Mouse (Mus musculus): ENCODE data around the gene Prss35. TPM values are rescaled to one million over a fixed set of nuclear protein-coding genes. Genes with fewer than 3 reads are reported as not detected.
A peak's percentile ranks its signal among the peaks of the same experiment; 100 is the strongest.

Prss35 gene
- polyA plus RNA-seq, 1 experiment from 2014 or later, result 46.1 TPM

DNA sequence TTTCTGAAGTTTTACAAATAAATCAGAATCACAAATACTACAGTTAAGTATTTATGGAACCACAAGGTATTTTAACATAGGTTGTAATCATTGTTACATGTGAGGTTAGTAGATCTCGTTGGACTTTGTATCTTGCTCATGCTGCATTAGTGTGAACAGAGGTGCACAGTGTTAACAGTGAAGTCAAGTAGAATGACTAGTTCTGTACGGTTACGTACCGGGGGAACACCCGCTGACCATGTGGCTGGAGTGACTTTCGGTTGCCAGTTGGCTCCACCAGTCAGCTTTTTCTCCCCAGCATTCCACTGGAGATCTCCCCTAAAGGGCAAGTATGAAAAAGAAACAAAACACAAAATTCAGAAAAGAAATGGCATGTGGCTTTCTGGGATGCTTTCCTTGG is 31.9 kb downstream of the Prss35 start:
- H3K9ac ChIP-seq, result no peak overlapping the region
- H3K36me3 ChIP-seq (ENCODE audit: insufficient read depth), result no peaks in the 10 kb centered on the region
- no peak for DNase-seq
- no peaks in the 10 kb centered on the region for H3K27me3 ChIP-seq (ENCODE audit: insufficient read depth, low read length)
- H3K4me3 ChIP-seq (ENCODE audit: low read depth, low read length), result no peak overlapping the region
- no peak overlapping the region for H3K27ac ChIP-seq (ENCODE audit: low read depth)
- no peak for ATAC-seq (ENCODE audit: insufficient read depth)
- H3K4me1 ChIP-seq (ENCODE audit: insufficient read depth), result no peaks in the 10 kb centered on the region
- H3K9me3 ChIP-seq (ENCODE audit: low read depth, low read length), result no peaks in the 10 kb centered on the region
- TF ChIP-seq CTCF (IDR thresholded peaks at IDR 0.05; ENCODE audit: low read depth), result no peak
- no peak overlapping the region for H3K4me2 ChIP-seq
- 90% methylated on average over 6 of the region's 6 CpGs for WGBS

DNA sequence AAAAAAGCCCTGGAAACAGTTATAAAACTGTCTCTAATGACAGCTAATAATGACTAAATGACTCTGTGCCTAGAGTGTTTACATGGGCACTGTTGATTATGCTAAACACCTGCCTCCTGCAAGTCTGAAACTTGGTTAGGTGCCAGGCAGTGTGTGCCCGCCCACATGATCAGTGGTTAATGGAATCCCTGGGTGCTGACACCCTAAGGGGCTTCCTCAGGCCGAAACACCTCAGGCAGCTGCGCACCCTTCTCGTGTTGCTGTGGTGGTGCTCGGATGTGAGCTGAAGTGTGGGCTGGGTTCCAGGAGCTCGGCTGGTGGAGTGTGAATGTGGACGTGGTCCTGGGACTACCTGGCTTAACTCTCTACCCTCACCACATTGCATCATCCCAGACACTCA is 33.9 kb downstream of the Prss35 start:
- Histone ChIP-seq H3K4me3 (ENCODE audit: low read depth, low read length) (no peak overlapping the region), H3K9ac (no peak overlapping the region), H3K27ac (ENCODE audit: low read depth) (no peak overlapping the region), H3K9me3 (ENCODE audit: low read depth, low read length) (no peaks in the 10 kb centered on the region), H3K4me2 (no peak overlapping the region), H3K36me3 (ENCODE audit: insufficient read depth) (no peaks in the 10 kb centered on the region), H3K27me3 (ENCODE audit: insufficient read depth, low read length) (no peaks in the 10 kb centered on the region), H3K4me1 (ENCODE audit: insufficient read depth) (no peaks in the 10 kb centered on the region)
- no peak for ATAC-seq (ENCODE audit: insufficient read depth)
- 51% methylated on average over 7 of the region's 7 CpGs for WGBS
- DNase-seq, result no peak
- no peak for TF ChIP-seq CTCF (IDR thresholded peaks at IDR 0.05; ENCODE audit: low read depth)

DNA sequence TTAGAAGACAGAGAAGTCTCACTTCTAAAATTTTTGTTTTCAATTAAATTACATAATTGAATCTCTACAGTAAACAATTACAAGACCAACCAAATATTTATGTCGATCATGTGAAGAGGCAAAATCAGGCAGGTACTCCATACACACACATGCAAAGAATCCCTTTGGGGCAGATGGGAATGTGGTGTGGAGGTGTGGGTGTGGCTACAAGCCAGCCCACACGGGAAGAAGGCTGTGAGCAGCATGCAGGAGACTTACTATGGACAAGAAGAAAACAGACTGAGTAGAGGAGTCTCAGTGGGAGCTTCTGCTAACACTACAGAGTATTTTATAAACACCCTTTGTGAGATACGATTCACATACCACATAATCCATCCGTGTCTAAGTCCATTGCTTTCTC is 34.8 kb downstream of the Prss35 start:
- Histone ChIP-seq H3K27ac (ENCODE audit: low read depth) (no peak overlapping the region), H3K9ac (no peak overlapping the region), H3K9me3 (ENCODE audit: low read depth, low read length) (no peaks in the 10 kb centered on the region), H3K27me3 (ENCODE audit: insufficient read depth, low read length) (no peaks in the 10 kb centered on the region), H3K36me3 (ENCODE audit: insufficient read depth) (no peaks in the 10 kb centered on the region), H3K4me1 (ENCODE audit: insufficient read depth) (no peaks in the 10 kb centered on the region), H3K4me3 (ENCODE audit: low read depth, low read length) (no peak overlapping the region), H3K4me2 (no peak overlapping the region)
- ATAC-seq (ENCODE audit: insufficient read depth) (no peak), DNase-seq (no peak)
- 65% methylated on average over 4 of the region's 4 CpGs for WGBS
- no peak for TF ChIP-seq CTCF (IDR thresholded peaks at IDR 0.05; ENCODE audit: low read depth)

DNA sequence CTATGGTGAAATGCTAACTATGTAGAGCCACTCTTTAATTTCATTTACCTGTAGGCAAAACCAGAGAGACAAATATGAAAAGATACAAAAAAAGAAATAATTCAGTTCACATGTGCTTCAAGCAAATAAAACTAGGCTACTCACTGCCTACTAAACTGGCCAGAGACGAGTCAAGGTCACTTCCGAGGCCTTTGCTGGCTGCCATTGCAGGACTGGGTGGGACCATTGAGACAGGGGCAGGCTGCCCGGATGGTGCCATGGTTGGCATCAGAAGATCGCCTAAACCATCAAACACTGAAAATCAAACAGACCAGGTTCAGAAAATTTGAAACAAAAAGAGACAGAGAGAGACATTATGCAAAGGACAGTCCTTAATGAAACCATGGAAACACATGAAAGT is 38.0 kb downstream of the Prss35 start:
- Histone ChIP-seq H3K4me1 (ENCODE audit: insufficient read depth) (no peaks in the 10 kb centered on the region), H3K9me3 (ENCODE audit: low read depth, low read length) (no peaks in the 10 kb centered on the region), H3K4me2 (no peak overlapping the region), H3K27me3 (ENCODE audit: insufficient read depth, low read length) (no peaks in the 10 kb centered on the region), H3K27ac (ENCODE audit: low read depth) (no peak overlapping the region), H3K36me3 (ENCODE audit: insufficient read depth) (no peaks in the 10 kb centered on the region), H3K4me3 (ENCODE audit: low read depth, low read length) (no peak overlapping the region), H3K9ac (no peak overlapping the region)
- no peak for ATAC-seq (ENCODE audit: insufficient read depth)
- TF ChIP-seq CTCF (IDR thresholded peaks at IDR 0.05; ENCODE audit: low read depth), result no peak
- no peak for DNase-seq
- 86% methylated on average over 4 of the region's 4 CpGs for WGBS

DNA sequence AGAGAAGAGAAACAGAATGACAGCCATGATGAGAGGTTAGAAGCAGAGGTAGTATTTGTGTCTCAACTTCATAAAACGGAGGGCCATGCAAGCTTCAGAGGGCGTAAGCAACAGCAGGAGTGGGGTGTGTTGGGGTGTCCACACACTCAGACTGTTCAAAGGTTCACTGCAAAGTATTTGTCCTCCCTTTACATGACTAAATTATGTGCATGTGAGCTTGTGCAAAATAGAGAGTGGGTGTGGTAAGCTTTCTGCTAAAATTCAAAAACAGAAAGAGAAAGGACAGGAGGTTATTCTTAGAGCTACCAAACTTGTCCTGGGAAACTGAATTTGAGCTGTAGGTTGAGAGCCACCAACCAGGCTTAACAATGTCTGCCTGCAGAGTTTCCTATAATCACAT is 39.4 kb downstream of the Prss35 start:
- no peak overlapping the region for H3K9ac ChIP-seq
- no peak overlapping the region for H3K4me2 ChIP-seq
- no peaks in the 10 kb centered on the region for H3K9me3 ChIP-seq (ENCODE audit: low read depth, low read length)
- DNase-seq (no peak), ATAC-seq (ENCODE audit: insufficient read depth) (no peak)
- no peaks in the 10 kb centered on the region for H3K27me3 ChIP-seq (ENCODE audit: insufficient read depth, low read length)
- H3K36me3 ChIP-seq (ENCODE audit: insufficient read depth), result no peaks in the 10 kb centered on the region
- no peak overlapping the region for H3K27ac ChIP-seq (ENCODE audit: low read depth)
- H3K4me3 ChIP-seq (ENCODE audit: low read depth, low read length), result no peak overlapping the region
- WGBS, result 90% methylated on average over 2 of the region's 2 CpGs
- no peak for TF ChIP-seq CTCF (IDR thresholded peaks at IDR 0.05; ENCODE audit: low read depth)
- no peaks in the 10 kb centered on the region for H3K4me1 ChIP-seq (ENCODE audit: insufficient read depth)

DNA sequence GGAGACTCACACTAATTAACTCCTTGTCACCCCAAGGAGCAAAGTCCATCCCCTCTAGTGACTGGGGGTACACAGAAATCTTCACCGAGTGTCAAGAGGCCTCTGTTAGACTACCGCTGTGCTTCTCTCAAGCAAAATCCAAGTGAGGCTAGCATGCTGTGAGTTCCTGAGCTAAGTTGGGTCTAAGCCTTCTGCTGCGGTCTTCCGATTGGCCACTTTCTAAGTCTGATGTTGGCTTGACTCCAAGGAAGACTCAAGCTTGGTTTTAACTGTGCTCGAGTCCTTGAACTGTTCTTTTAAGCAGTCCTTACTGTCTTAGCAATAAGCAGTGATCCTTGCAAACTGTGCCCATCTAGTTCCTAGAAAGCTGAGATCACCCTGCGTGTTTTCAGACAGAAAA is 45.7 kb downstream of the Prss35 start:
- no peak overlapping the region for H3K4me2 ChIP-seq
- no peaks in the 10 kb centered on the region for H3K36me3 ChIP-seq (ENCODE audit: insufficient read depth)
- TF ChIP-seq CTCF (IDR thresholded peaks at IDR 0.05; ENCODE audit: low read depth), result no peak
- WGBS, result 62% methylated on average over 6 of the region's 6 CpGs
- H3K27ac ChIP-seq (ENCODE audit: low read depth), result no peak overlapping the region
- no peaks in the 10 kb centered on the region for H3K27me3 ChIP-seq (ENCODE audit: insufficient read depth, low read length)
- ATAC-seq (ENCODE audit: insufficient read depth), result 0 out of 2 replicates have a peak, but pooled peaks have one; percentile 41
- no peak overlapping the region for H3K4me3 ChIP-seq (ENCODE audit: low read depth, low read length)
- H3K4me1 ChIP-seq (ENCODE audit: insufficient read depth), result no peaks in the 10 kb centered on the region
- no peaks in the 10 kb centered on the region for H3K9me3 ChIP-seq (ENCODE audit: low read depth, low read length)
- H3K9ac ChIP-seq, result no peak overlapping the region
- DNase-seq, result peak; percentile 47

DNA sequence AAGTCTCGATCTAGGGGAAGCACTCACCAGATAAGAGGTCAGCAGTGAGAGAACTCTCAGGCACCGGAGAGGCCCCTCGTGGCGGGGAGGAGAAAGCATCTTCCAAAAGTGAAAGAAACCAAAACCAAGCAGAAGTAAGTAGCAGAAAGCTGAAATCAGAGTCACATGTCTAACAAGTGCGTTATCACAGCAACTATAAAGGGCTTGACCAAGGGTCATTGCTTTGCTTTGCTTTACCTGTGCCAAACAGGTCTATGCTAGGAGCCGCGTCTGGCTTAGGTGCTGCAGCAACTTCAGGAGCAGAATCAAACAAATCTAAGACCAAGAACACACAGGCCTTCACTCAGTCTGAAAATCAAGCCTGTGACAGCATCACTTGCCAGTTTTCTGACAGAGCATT is 48.5 kb downstream of the Prss35 start:
- DNase-seq (no peak), ATAC-seq (ENCODE audit: insufficient read depth) (no peak)
- no peak overlapping the region for H3K4me2 ChIP-seq
- no peaks in the 10 kb centered on the region for H3K9me3 ChIP-seq (ENCODE audit: low read depth, low read length)
- no peak overlapping the region for H3K4me3 ChIP-seq (ENCODE audit: low read depth, low read length)
- H3K4me1 ChIP-seq (ENCODE audit: insufficient read depth), result no peaks in the 10 kb centered on the region
- TF ChIP-seq CTCF (IDR thresholded peaks at IDR 0.05; ENCODE audit: low read depth), result no peak
- no peaks in the 10 kb centered on the region for H3K36me3 ChIP-seq (ENCODE audit: insufficient read depth)
- H3K27ac ChIP-seq (ENCODE audit: low read depth), result no peak overlapping the region
- no peak overlapping the region for H3K9ac ChIP-seq
- WGBS, result 71% methylated on average over 7 of the region's 7 CpGs
- H3K27me3 ChIP-seq (ENCODE audit: insufficient read depth, low read length), result no peaks in the 10 kb centered on the region

DNA sequence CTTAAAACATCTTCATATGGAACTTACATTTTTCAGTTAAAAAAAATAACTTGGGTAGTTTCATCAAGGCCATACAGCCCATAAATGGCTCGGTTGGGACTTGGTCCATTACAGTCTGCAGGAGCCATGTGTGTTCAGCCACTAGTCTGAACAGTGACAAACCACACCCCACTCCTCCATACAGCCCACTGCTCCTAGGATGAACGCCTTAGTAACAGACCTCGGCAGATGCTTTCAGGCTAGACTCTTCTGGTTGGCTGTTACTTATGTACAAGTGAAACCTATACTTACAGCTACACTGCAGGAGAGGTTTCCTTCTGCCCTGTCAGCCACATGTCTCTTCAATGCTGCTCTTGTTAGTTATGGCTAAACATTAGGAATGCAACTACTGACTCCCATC is 51.8 kb downstream of the Prss35 start:
- DNase-seq (no peak), ATAC-seq (ENCODE audit: insufficient read depth) (no peak)
- no peaks in the 10 kb centered on the region for H3K36me3 ChIP-seq (ENCODE audit: insufficient read depth)
- H3K9ac ChIP-seq, result no peak overlapping the region
- H3K4me1 ChIP-seq (ENCODE audit: insufficient read depth), result no peaks in the 10 kb centered on the region
- H3K4me3 ChIP-seq (ENCODE audit: low read depth, low read length), result no peak overlapping the region
- no peaks in the 10 kb centered on the region for H3K27me3 ChIP-seq (ENCODE audit: insufficient read depth, low read length)
- WGBS, result 73% methylated on average over 3 of the region's 3 CpGs
- H3K4me2 ChIP-seq, result no peak overlapping the region
- H3K9me3 ChIP-seq (ENCODE audit: low read depth, low read length), result no peaks in the 10 kb centered on the region
- H3K27ac ChIP-seq (ENCODE audit: low read depth), result no peak overlapping the region
- TF ChIP-seq CTCF (IDR thresholded peaks at IDR 0.05; ENCODE audit: low read depth), result no peak

Measured in lung, embryonic 14.5 days (tissue).